Mouse (Mus musculus) thymus, adult 2 months (tissue): ENCODE data around the gene Gna12.

ENCODE experiments used
- CTCF ChIP-seq: fragments of 200-500 bp; IDR thresholded peaks from 2 replicates; pipeline ENCODE4 v1.5.1; 2012; ENCODE audit warnings: mild to moderate bottlenecking, control low read depth, low read length, moderate library complexity, borderline replicate concordance; ENCODE audit not compliant: control insufficient read depth, poor library complexity, insufficient read depth; ENCODE audit errors: extremely low read depth
- POLR2A ChIP-seq: fragments of 200-500 bp; IDR thresholded peaks from 2 replicates; pipeline ENCODE4 v1.6.1; 2012; ENCODE audit warnings: mild to moderate bottlenecking, low read length, control low read depth, moderate library complexity; ENCODE audit not compliant: control insufficient read depth, poor library complexity, insufficient read depth; ENCODE audit errors: extremely low read depth

DNA sequence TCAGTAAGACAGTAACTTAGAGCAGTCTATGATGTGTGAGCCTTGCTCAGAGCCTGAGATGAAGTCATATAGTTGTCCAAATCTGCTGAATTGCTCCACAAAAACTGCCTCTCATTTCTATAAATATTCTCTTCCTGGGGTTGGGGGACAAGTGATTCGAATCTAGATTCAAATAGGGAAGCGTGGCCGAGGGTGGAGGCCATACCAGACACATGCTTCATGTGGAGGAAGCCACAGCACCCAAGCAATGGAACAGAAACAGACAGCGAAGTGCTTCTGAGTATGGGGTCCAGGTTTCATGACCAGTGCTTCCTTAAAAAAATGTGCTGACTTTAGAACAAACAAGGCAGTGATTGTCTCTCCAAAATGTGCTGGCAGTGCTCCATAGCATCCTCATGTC lies 11.7 kb upstream of the Gna12 start:
- TF ChIP-seq CTCF, result no peak
- TF ChIP-seq POLR2A, result no peak
